Mouse (Mus musculus) hindbrain, embryonic 13.5 days (tissue): ENCODE measurements around the gene Sdhb. TPM values are rescaled to one million over a fixed set of nuclear protein-coding genes. Genes with fewer than 3 reads are reported as not detected.
A peak's percentile ranks its signal among the peaks of the same experiment; 100 is the strongest.

Source experiments
- ATAC-seq: fragments of 200-750 bp; cut with Nextera tagmentation; 2 replicates; pipeline ENCODE4 v1.8.0; 2017; ENCODE audit warnings: moderate TSS enrichment; ENCODE audit not compliant: low FRiP score
- H3K27ac ChIP-seq: fragments of 300-500 bp; sonication (generic); 2 replicates; pipeline ENCODE4 v1.5.1; 2015; ENCODE audit warnings: inconsistent platforms, mild to moderate bottlenecking, moderate library complexity
- H3K27me3 ChIP-seq: fragments of 300-500 bp; sonication (generic); 2 replicates; pipeline ENCODE4 v1.6.1; 2015; ENCODE audit warnings: mild to moderate bottlenecking, inconsistent platforms
- H3K36me3 ChIP-seq: fragments of 300-500 bp; sonication (generic); 2 replicates; pipeline ENCODE4 v1.6.1; 2015; ENCODE audit warnings: mild to moderate bottlenecking, inconsistent platforms
- H3K4me1 ChIP-seq: fragments of 300-500 bp; sonication (generic); replicated peaks from 2 replicates; pipeline ENCODE4 v1.6.1; 2015; ENCODE audit warnings: inconsistent platforms
- H3K4me2 ChIP-seq: fragments of 300-500 bp; sonication (generic); 2 replicates; pipeline ENCODE4 v1.6.1; 2015; ENCODE audit warnings: inconsistent platforms, mild to moderate bottlenecking, moderate library complexity
- H3K4me3 ChIP-seq: fragments of 300-500 bp; sonication (generic); 2 replicates; pipeline ENCODE4 v1.5.1; 2015; ENCODE audit warnings: mild to moderate bottlenecking, inconsistent platforms
- H3K9ac ChIP-seq: fragments of 300-500 bp; sonication (generic); 2 replicates; pipeline ENCODE4 v1.6.1; 2015; ENCODE audit warnings: mild to moderate bottlenecking, inconsistent platforms
- H3K9me3 ChIP-seq: fragments of 300-500 bp; sonication (generic); 2 replicates; pipeline ENCODE4 v1.6.1; 2016; ENCODE audit warnings: inconsistent platforms
- WGBS: fragments of 180-500 bp; shearing (Covaris S2); methylation state at CpG from one replicate; pipeline ENCODE4 v1.1.7; 2015; 5-methylcytosine and 5-hydroxymethylcytosine counted together
- polyA plus RNA-seq: library from polyadenylated mRNA; unstranded; fragments of >200 nt; fragmentation: Nextera tagmentation; extraction: Ambion mirVana; gene quantifications from 2 replicates; pipeline ENCODE4 v1.2.1, GENCODE M21; 2015

Sdhb gene
- polyA plus RNA-seq, 1 experiment from 2014 or later, result 442 TPM

DNA sequence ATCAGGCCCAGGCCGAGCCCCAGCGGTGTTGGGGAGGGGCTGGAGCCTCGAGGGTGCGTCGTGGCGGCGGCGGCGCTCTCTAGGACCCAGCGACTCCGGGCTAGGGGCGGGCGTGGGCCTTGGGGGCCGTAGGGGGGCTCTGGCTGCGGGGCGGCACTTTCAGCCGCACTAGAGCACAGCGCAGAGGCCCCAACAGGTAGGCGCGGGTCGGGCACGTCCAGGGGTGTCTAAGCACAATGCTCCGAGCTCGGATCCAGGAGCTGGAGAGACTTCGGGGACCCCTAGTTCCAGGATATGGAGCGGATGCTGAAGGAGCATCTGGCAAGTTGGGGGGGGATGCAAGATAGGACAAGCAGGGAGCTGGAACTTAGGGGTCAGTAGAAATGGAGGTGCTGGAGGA is 49.5 kb downstream of the Sdhb start:
- peak; percentile 80 for ATAC-seq
- Histone ChIP-seq H3K27ac (peak overlapping the region; percentile 87), H3K9ac (peak overlapping the region; percentile 87), H3K4me3 (peak overlapping the region; percentile 73), H3K36me3 (peaks cover 58% of the 10 kb centered on the region), H3K4me1 (peaks cover 48% of the 10 kb centered on the region), H3K4me2 (peak overlapping the region; percentile 86), H3K27me3 (no peaks in the 10 kb centered on the region), H3K9me3 (no peaks in the 10 kb centered on the region)
- 0% methylated on average over 26 of the region's 26 CpGs for WGBS

DNA sequence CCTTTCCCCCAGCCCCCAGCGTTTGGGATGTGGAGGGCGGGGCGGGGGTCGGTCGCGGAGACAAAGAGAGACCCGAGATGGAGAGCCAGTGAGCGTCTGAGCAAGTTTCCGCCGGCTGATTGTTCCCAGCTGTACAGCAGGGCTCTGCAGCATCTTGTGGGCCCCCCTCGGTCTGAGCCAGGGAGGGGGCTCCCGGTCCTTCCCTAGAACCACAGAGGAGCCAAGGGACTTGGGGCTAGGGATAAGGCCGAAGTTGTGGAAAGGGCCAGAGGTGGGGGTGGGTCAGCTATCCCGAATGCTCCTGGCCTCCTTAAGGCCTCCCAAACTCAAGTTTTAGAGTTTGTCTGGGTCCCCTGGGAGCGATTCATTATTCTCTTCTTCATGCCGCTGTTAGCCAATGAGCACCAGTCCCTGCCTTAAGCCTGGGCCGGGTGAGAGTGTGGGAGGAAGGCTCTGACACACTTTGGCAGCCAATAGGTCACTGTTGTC is 50.0 kb downstream of the Sdhb start:
- Histone ChIP-seq H3K36me3 (peaks cover 58% of the 10 kb centered on the region), H3K4me2 (peak overlapping the region; percentile 86), H3K27ac (peak overlapping the region; percentile 87), H3K27me3 (no peaks in the 10 kb centered on the region), H3K4me3 (peak overlapping the region; percentile 73), H3K9ac (peak overlapping the region; percentile 87), H3K4me1 (peaks cover 48% of the 10 kb centered on the region), H3K9me3 (no peaks in the 10 kb centered on the region)
- 0% methylated on average over 17 of the region's 17 CpGs for WGBS
- ATAC-seq, result peak; percentile 60

DNA sequence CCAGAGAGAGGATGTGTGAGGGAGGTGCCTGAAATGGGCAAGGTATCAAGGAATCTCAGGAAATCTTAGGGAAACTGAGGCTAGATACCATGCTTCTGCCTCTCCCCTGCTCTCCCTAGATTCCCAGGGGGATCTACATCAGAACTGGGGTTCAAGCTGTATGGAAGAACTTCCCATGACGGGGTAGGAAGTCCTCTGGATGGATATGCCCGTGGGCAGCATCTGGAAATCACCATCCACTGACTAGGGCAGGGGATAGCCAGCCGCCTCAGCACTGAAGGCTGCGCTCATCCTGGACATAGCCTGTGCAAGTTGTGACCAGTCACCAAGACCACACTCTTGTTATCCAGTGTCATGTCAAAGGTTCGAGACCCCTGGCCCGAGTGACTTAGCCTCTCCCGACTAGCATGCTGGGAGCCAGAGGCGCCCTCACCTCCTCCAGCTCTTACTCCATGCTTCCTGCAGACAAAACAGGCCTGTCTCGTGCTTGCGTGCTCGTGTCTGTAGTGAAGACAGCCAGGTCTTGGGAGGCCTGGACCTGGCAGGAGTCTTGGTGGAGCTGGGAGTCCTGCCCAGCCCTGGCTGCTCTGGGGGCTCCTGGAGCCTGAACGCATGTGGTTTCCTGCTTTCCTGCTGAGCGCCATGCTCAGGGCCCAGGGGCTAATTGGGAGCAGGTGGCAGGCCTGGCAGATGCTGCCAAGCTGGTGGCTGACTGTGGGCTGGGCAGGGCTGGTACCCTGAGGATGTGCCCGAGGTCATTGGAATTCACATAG is 50.7 kb downstream of the Sdhb start:
- H3K36me3 ChIP-seq, result peaks cover 58% of the 10 kb centered on the region
- peak; percentile 11; the same call in 1 of the 2 replicates for ATAC-seq

DNA sequence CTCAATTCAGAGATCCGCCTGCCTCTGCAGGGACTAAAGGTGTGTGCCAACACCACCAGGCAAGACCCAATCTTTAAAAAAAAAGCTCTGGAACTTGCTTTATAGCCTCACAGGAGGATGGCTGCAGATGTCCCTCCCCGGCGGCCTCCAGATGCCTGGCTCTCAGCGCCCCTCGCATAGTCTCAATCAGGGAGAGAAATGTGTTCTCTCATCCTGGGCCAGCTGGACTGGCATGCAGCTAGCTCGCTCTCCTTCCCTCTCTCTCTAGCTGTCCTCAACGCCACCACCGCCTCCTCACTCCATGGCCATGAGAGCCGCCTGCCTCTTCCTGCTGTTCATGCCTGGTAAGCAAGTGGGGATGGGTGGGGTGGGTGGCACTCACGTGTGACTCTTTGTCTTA is 51.6 kb downstream of the Sdhb start:
- H3K27me3 ChIP-seq, result no peaks in the 10 kb centered on the region
- H3K9ac ChIP-seq, result peak overlapping the region; percentile 87
- H3K4me1 ChIP-seq, result peaks cover 54% of the 10 kb centered on the region

More for the DNA sequence above, 50.7 kb downstream of the Sdhb start:
- Histone ChIP-seq H3K4me1 (peaks cover 48% of the 10 kb centered on the region), H3K9me3 (no peaks in the 10 kb centered on the region), H3K4me3 (peak overlapping the region; percentile 73), H3K27ac (peak overlapping the region; percentile 87), H3K27me3 (no peaks in the 10 kb centered on the region), H3K9ac (peak overlapping the region; percentile 87), H3K4me2 (peak overlapping the region; percentile 86)
- WGBS, result 38% methylated on average over 14 of the region's 14 CpGs

DNA sequence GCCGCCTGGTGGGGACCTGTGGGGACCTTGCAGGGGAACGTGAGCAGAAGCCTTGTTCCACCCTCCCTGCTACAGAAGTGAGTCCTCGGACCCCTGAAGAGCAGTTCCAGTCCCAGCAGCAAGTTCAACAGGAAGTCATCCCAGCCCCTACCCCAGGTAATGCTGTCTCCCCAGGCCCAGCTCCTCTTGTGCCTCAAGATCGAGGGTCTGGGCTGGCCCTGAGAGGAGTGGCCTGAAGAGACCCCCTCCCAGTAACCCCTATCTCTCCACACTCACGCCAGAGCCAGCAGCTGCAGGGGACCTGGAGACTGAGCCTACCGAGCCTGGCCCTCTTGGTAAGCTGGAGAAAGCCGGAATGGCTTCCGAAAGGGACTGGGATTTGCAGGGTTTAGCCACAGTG is 53.1 kb downstream of the Sdhb start:
- ATAC-seq, result no peak
- Histone ChIP-seq H3K9me3 (no peaks in the 10 kb centered on the region), H3K27me3 (no peaks in the 10 kb centered on the region), H3K4me2 (no peak overlapping the region), H3K4me3 (no peak overlapping the region), H3K9ac (0 out of 2 replicates have a peak overlapping the region, but pooled peaks have one; percentile 26), H3K4me1 (peaks cover 66% of the 10 kb centered on the region), H3K36me3 (peaks cover 60% of the 10 kb centered on the region), H3K27ac (peak overlapping the region; percentile 2; the same call in 1 of the 2 replicates)
- WGBS, result 74% methylated on average over 8 of the region's 8 CpGs

More for the DNA sequence above, 51.6 kb downstream of the Sdhb start:
- Histone ChIP-seq H3K4me3 (no peak overlapping the region), H3K27ac (peak overlapping the region; percentile 87), H3K4me2 (peak overlapping the region; percentile 86), H3K36me3 (peaks cover 60% of the 10 kb centered on the region), H3K9me3 (no peaks in the 10 kb centered on the region)
- no peak for ATAC-seq
- WGBS, result 67% methylated on average over 10 of the region's 10 CpGs

DNA sequence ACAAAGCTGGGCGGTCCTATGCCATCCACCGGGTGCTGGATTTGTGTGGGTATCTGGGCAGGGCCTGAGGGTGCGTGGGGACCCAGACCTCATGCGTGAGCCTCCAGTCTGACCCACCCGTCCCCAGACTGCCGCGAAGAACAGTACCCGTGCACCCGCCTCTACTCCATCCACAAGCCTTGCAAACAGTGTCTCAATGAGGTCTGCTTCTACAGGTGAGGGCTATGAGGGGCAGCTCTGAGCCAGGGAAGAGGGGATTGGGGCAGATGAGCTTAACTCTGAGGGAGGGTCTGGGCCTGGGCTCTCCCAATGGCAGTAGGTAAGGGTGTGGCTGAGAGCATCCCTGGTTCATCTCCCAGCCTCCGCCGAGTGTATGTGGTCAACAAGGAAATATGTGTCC is 53.9 kb downstream of the Sdhb start:
- no peak for ATAC-seq
- Histone ChIP-seq H3K9me3 (no peaks in the 10 kb centered on the region), H3K27me3 (no peaks in the 10 kb centered on the region), H3K4me3 (no peak overlapping the region), H3K36me3 (peaks cover 62% of the 10 kb centered on the region), H3K4me1 (peaks cover 72% of the 10 kb centered on the region), H3K27ac (no peak overlapping the region), H3K9ac (peak overlapping the region; percentile 26; the same call in 1 of the 2 replicates), H3K4me2 (no peak overlapping the region)
- WGBS, result 93% methylated on average over 11 of the region's 11 CpGs

DNA sequence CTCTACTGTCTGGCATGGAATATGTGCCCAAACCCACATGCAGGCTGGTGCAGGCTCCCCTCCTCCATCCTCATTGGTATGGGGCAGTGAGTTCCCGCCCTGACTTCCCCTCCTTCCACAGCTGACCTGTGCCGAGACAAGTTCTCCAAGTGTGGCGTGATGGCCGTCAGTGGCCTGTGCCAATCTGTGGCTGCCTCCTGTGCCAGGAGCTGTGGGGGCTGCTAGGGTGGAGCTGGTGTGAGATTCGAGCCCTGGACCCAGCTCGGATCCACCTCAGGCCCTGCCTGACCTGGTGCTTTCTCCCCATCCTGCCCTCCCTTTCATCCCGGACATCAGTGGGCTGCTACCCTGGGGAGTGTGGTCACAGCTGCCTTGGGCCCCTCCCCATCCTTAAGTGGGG is 54.4 kb downstream of the Sdhb start:
- Histone ChIP-seq H3K4me3 (no peak overlapping the region), H3K27ac (no peak overlapping the region), H3K9me3 (no peaks in the 10 kb centered on the region), H3K4me1 (peaks cover 72% of the 10 kb centered on the region), H3K27me3 (no peaks in the 10 kb centered on the region), H3K4me2 (no peak overlapping the region), H3K9ac (peak overlapping the region; percentile 26; the same call in 1 of the 2 replicates), H3K36me3 (peaks cover 67% of the 10 kb centered on the region)
- no peak for ATAC-seq
- WGBS, result 72% methylated on average over 7 of the region's 7 CpGs

DNA sequence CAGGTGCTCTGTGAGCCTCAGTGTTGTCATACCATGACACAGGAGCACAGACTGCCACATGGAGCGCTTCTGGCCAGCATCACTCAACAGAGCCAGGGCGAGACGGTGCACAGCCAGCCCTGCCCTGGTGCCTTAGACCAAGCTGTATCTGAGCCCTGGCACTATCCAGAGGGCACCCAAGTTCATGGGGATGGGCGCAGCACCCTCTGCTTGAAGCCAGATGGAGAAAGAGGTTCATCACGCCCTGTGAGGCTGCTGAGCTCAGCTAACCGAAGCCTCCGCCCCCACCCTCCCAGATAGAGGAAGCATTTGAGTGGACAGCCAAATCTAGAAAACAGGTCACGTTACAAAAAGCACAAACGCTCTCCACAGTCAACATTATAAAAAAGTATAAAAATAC is 55.3 kb downstream of the Sdhb start:
- H3K36me3 ChIP-seq, result peaks cover 67% of the 10 kb centered on the region
- ATAC-seq, result no peak
- 87% methylated on average over 9 of the region's 9 CpGs for whole genome bisulfite sequencing
- H3K27me3 ChIP-seq, result no peaks in the 10 kb centered on the region
- H3K4me3 ChIP-seq, result no peak overlapping the region
- H3K27ac ChIP-seq, result no peak overlapping the region
- H3K9ac ChIP-seq, result 0 out of 2 replicates have a peak overlapping the region, but pooled peaks have one; percentile 43
- peaks cover 76% of the 10 kb centered on the region for H3K4me1 ChIP-seq
- no peaks in the 10 kb centered on the region for H3K9me3 ChIP-seq
- H3K4me2 ChIP-seq, result no peak overlapping the region

DNA sequence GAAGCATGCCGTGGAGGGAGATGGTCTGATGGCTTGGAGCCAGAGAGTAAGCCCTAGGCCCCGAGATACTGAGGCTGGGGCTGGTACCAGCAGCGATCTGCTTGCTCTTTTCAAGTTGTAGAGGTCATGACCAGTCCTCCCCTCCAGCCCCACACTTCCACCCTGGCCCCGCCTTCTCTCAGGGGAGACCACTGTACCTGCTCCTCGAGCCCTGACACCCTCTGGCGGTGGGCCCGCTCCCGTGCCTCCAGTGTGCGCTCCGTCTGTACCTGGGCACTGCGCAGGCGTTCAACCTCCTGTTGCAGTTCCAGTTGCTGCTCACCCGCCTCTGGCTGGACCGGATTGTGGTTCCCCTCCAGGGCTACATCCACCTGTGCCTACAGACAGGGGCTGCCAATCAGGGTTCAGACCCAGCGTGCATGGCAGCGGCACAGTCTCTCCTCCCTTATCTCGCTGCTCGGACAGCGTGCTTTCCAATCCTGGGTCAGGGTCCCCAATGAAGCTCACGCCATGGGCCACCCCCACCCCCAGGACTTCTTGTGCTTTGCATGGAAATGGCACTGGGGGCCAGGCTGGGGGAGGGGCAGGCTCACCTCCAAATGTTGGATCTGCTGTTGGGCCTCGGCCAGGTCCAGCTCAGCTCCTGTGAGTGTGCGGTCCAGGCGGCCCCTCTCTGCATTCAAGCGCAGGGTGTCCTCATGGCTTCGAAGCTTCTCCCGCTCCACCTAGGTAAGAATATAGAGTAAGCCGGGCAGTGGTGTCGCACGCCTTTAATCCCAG is 56.8 kb downstream of the Sdhb start:
- Histone ChIP-seq H3K9ac (0 out of 2 replicates have a peak overlapping the region, but pooled peaks have one; percentile 43), H3K27ac (no peak overlapping the region), H3K36me3 (peaks cover 69% of the 10 kb centered on the region), H3K4me2 (no peak overlapping the region), H3K4me3 (no peak overlapping the region), H3K27me3 (no peaks in the 10 kb centered on the region), H3K9me3 (no peaks in the 10 kb centered on the region), H3K4me1 (peaks cover 74% of the 10 kb centered on the region)
- ATAC-seq, result no peak
- 82% methylated on average over 29 of the region's 29 CpGs for WGBS

DNA sequence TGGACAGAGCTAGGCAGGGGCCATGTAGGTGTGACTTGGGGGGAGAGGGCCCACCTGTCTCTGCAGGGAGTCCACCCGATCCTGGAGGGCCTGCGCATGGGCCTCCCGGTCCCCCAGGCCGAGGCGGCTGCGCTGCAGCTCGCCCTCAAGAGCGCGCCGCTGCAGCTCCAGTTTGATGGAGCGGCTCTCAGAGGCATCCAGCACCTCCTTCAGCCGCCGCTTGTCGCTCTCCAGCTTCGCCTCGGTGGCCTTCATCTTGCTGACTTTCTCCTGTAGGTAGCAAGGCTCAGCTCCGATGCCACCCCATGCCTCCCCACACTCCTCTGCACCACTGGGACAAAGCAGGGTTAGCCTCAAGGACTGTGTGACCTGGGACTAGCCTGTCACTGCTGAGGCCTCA is 59.2 kb downstream of the Sdhb start:
- Histone ChIP-seq H3K27ac (peak overlapping the region; percentile 91), H3K9me3 (no peaks in the 10 kb centered on the region), H3K4me3 (no peak overlapping the region), H3K4me1 (peaks cover 54% of the 10 kb centered on the region), H3K9ac (peak overlapping the region; percentile 61; the same call in 1 of the 2 replicates), H3K36me3 (peaks cover 65% of the 10 kb centered on the region), H3K27me3 (no peaks in the 10 kb centered on the region), H3K4me2 (peak overlapping the region; percentile 6; the same call in 1 of the 2 replicates)
- WGBS, result 82% methylated on average over 17 of the region's 17 CpGs
- ATAC-seq, result no peak

DNA sequence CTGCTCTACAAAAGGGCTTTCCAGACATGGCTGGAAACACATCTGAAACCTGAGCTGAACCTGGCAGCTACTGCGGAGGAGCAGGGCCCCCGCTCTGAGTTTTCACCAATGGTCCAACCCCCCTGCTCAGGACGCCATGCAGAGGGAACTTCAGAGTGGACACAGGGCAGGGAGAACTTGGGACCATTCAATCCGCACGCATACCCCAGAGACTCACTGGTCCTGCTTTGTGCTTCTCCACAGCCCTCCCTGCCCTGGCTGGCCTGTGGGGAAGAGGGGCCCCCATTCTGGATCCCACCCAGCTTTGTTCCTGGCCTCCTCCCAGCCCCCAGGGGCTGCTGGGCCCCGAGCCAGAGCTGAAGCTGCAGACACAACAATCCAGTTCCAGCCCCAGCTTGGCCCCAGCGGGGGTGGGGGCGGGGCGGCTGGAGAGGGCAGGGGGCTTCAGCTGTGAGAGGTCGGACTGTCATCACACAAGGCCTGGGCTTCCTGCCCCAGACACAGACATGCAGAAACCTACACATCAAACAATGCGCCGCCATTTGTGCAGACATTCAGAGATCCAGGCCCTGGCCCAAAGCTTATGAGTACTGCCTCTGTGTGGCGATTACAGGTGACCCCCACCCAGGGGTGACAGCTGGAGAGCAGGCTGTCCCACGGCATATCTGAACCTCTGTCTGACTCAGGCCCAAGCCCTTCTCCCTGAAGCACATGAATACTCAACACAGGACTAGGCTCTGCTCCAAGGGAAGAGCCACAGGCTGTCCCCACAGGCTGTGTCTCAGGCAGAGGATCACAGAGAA is 60.0 kb downstream of the Sdhb start:
- Histone ChIP-seq H3K9ac (peak overlapping the region; percentile 61), H3K36me3 (peaks cover 65% of the 10 kb centered on the region), H3K27ac (peak overlapping the region; percentile 91), H3K9me3 (no peaks in the 10 kb centered on the region), H3K4me1 (peaks cover 54% of the 10 kb centered on the region), H3K4me3 (no peak overlapping the region), H3K27me3 (no peaks in the 10 kb centered on the region), H3K4me2 (peak overlapping the region; percentile 6; the same call in 1 of the 2 replicates)
- peak; percentile 70 for ATAC-seq
- 17% methylated on average over 14 of the region's 14 CpGs for WGBS
